Mouse (Mus musculus) testis, adult 2 months (tissue): ENCODE results near the gene Anks3. TPM values are rescaled to one million over a fixed set of nuclear protein-coding genes. Genes with fewer than 3 reads are reported as not detected.

Source experiments
- H3K27ac ChIP-seq: fragments of 200-500 bp; 2 replicates; pipeline ENCODE4 v1.5.1; 2012; ENCODE audit warnings: low read depth, low read length; ENCODE audit not compliant: control insufficient read depth, insufficient read depth
- H3K27me3 ChIP-seq: fragments of 200-500 bp; 2 replicates; pipeline ENCODE4 v1.6.1; 2012; ENCODE audit warnings: mild to moderate bottlenecking, low read length, moderate library complexity; ENCODE audit not compliant: control insufficient read depth, insufficient read depth
- H3K36me3 ChIP-seq: fragments of 200-500 bp; 2 replicates; pipeline ENCODE4 v1.6.1; 2012; ENCODE audit warnings: mild to moderate bottlenecking, low read length; ENCODE audit not compliant: control insufficient read depth, insufficient read depth
- H3K4me1 ChIP-seq: fragments of 200-500 bp; 2 replicates; pipeline ENCODE4 v1.6.1; 2012; ENCODE audit warnings: low read length; ENCODE audit not compliant: control insufficient read depth, insufficient read depth
- H3K4me3 ChIP-seq: fragments of 200-500 bp; 2 replicates; pipeline ENCODE4 v1.5.1; 2012; ENCODE audit warnings: low read depth, mild to moderate bottlenecking, low read length, moderate library complexity, mixed read lengths; ENCODE audit not compliant: control insufficient read depth
- CTCF ChIP-seq: fragments of 200-500 bp; IDR thresholded peaks from 2 replicates; pipeline ENCODE4 v1.5.1; 2012; ENCODE audit warnings: low read depth, mild to moderate bottlenecking, inconsistent platforms, low read length, moderate library complexity; ENCODE audit not compliant: control insufficient read depth, insufficient read depth, insufficient replicate concordance
- POLR2A ChIP-seq: fragments of 200-500 bp; IDR thresholded peaks from 2 replicates; pipeline ENCODE4 v1.6.1; 2012; ENCODE audit warnings: low read depth, mild to moderate bottlenecking, inconsistent platforms, low read length, moderate library complexity; ENCODE audit not compliant: control insufficient read depth
- polyA plus RNA-seq: library from polyadenylated mRNA; depleted of rRNA; stranded (reverse); fragments of >200 nt; gene quantifications from 2 replicates; pipeline ENCODE4 v1.2.3, GENCODE M21; 2012

Anks3 gene
- polyA plus RNA-seq, 1 experiment: 39.3 TPM

DNA sequence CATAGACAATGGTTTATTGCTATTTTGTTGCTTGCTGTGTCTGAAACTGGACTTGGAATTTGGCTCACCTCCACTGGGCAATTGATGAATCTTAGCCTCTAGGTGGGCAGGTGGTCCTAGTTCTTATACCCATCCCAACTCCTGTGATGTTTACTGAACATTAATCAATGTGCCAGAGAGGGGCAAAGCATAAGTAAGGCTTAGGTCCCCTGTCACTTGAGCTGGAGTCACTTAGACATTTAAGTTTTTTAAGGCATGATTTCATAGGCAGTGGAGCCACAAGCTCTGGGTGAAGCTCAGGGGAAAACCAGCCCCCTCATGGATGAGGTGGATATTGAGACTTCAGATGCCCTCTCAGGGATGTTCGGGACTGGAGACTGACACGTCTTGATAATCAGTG lies 25.5 kb downstream of the Anks3 start, which contains the start of gene Nudt16l1:
Gene Nudt16l1, plus strand, starts transcription at position 301 of the 400 bp plus-strand sequence.
- Histone ChIP-seq H3K27ac (peak within 1 kb of the TSS; percentile 94), H3K36me3 (peaks cover 3% of the 10 kb centered on the region; the same call in 1 of the 2 replicates), H3K4me1 (peaks cover 29% of the 10 kb centered on the region), H3K4me3 (peak within 1 kb of the TSS; percentile 99), H3K27me3 (no peaks in the 10 kb centered on the region)
- TF ChIP-seq POLR2A (no peak), CTCF (no peak)

DNA sequence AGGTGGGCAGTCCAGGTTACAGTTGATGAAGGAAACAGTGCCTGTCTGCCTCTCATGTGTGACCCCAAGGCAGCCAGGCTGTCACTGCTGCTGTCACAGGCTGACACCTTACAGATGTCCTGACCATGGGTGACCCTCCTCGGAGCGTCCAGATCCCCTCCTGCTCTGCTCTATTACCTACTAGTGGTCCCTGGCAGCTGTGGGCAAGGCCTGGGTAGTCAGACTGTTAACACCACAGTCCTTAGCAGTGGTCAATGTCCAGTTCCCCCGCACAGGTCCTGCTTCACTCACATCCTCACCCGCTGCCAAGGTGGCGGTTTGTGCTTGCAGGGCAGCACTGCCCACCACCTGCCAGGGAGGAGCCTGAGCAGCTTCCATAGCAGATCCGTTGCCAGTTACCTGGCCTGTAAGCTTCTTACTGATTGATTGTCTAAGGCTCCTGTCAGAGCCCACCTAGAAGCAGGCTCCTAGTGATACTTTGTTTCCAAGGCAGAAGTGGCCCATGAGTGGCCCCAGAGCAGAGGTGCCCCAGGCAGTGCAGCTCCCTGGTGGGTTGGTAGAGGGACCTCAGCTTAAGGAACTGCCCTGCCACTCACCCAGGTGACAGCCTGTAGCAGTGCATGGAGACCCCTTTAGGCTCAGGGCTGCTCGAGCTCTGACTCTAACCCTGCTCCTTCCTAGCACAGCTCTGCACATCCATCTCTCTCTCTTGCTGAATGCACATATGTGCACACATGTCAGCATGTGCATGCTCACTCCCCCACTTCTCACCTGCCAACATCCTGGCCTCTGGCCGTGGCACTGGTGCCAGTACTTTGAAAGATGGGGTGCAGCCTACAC lies 26.4 kb downstream of the Anks3 start:
- TF ChIP-seq POLR2A: no peak
- TF ChIP-seq CTCF: no peak
- Histone ChIP-seq H3K36me3 (peaks cover 3% of the 10 kb centered on the region; the same call in 1 of the 2 replicates), H3K4me3 (no peak overlapping the region), H3K27me3 (no peaks in the 10 kb centered on the region), H3K4me1 (peaks cover 29% of the 10 kb centered on the region), H3K27ac (peak overlapping the region; percentile 90)

DNA sequence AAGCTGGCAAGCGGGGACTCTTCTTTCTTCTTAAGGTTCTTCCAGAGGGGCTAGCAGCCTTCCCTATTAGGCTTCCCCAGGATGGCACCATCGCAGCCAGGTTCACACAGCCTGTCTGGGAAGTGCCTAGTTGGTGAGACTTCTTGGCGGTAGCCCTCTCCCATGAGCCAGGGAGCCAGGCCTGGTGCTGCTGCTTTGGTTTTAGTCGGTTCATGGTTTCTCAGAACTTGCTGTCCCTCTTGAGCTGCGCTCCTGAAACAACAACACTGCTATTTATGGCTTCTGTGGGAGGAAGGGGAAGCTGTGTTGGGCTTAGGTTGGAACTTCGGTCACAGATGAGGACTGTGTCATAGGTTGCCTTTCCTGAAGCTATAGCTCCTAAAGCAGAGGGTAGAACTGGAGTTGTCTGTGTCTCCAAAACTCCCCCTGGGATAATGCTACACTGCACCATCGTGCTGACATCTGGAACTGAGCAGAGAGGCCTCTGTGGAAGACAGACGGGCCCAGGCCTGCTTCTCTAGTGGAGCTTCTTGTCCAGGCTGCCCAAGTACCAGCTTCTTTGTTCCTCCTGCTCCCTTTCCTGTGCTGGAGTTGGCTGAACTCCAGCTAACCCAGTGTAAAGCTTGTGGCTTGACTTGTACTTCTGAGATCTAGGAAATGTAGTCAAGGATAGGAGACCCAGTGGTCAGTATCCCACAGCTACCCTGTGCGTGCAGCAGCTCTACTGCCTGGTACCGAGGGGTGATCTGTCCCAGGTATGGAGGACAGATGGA lies 27.9 kb downstream of the Anks3 start:
- Histone ChIP-seq H3K27ac (no peak overlapping the region; the same call in 1 of the 2 replicates), H3K36me3 (peaks cover 3% of the 10 kb centered on the region; the same call in 1 of the 2 replicates), H3K4me1 (peaks cover 29% of the 10 kb centered on the region), H3K4me3 (no peak overlapping the region), H3K27me3 (no peaks in the 10 kb centered on the region)
- TF ChIP-seq POLR2A (no peak), CTCF (no peak)

DNA sequence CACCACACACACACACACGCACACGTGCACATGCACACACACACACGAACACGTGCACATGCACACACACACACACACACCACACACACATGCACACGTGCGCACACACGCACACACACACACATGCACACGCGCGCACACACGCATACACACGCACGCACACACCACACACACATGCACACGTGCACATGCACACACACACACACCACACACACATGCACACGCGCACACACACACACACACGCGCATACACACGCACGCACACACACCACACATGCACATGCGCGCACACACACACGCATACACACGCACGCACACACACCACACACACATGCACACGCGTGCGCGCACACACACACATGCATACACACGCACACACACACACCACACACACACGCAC lies 28.6 kb downstream of the Anks3 start:
- Histone ChIP-seq H3K4me3 (no peak overlapping the region), H3K4me1 (peaks cover 29% of the 10 kb centered on the region), H3K36me3 (peaks cover 3% of the 10 kb centered on the region; the same call in 1 of the 2 replicates), H3K27ac (no peak overlapping the region), H3K27me3 (no peaks in the 10 kb centered on the region)
- TF ChIP-seq POLR2A: peak; percentile 40; the same call in 1 of the 2 replicates
- TF ChIP-seq CTCF: 0 out of 2 replicates have a peak, but pooled peaks have one; percentile 5

DNA sequence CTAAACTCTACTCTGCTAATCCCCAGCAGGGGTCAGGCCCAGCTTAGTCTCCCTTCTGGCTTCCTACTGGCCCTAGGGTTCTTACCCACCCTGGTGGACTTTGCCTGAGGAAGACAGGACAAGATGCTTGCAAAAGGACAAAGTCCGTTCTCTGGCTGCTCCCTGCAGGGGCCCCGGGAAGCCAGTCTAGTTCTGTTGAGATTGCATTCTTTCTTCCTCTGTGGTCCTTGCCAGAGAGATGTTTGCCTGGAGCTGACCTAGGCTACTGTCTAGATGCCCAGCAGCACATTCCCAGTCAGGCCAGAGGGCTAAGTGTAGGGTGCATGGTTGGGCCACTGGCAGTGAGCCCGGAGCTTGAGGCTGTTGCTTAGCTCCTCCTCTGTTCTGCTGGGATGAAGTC lies 31.6 kb downstream of the Anks3 start:
- Histone ChIP-seq H3K36me3 (peaks cover 5% of the 10 kb centered on the region), H3K27me3 (no peaks in the 10 kb centered on the region), H3K4me3 (no peak overlapping the region), H3K27ac (no peak overlapping the region), H3K4me1 (peaks cover 9% of the 10 kb centered on the region)
- TF ChIP-seq CTCF (no peak), POLR2A (no peak)

DNA sequence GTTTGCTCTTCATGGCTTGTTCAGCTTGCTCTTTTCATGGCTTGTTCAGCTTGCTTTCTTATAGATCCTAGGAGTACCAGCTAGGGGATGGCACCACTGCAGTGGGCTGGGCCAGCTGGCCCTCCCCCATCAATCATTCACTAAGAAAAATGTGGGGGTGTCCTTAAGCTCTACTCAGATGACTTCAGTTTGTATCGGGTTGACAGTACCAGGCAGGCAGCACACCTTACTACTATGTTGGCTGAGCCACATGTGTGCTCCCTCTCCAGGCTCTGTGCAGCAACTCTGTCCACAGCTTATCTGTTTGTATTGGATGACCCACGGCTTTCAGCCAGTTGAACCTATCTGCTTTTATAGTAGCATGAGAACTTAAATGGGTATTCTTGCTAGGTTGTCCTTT lies 35.5 kb downstream of the Anks3 start:
- Histone ChIP-seq H3K36me3 (peaks cover 3% of the 10 kb centered on the region), H3K27ac (no peak overlapping the region), H3K27me3 (no peaks in the 10 kb centered on the region), H3K4me3 (no peak overlapping the region), H3K4me1 (no peaks in the 10 kb centered on the region)
- no peak for TF ChIP-seq POLR2A
- TF ChIP-seq CTCF: no peak

DNA sequence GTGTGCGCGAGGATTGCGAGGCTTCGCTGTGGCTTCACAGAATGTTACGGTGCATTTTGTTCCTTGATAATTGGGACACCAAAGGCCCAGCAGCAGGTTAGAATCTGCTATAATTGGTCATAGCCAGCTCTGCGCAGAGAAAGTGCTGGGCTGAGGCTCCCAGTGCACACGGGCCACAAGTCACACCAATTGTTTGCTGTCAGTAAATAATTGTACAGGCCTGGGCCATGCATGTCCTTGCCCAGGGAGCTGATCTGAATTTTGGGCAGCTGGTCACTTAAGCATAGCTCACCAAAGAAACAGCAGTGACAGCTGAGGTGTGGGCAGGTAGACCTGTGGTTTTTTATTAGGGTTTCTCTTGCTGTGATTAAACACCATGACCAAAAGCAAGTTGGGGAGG lies 36.0 kb downstream of the Anks3 start:
- Histone ChIP-seq H3K27ac (no peak overlapping the region), H3K4me1 (no peaks in the 10 kb centered on the region), H3K4me3 (no peak overlapping the region), H3K36me3 (peaks cover 3% of the 10 kb centered on the region), H3K27me3 (no peaks in the 10 kb centered on the region)
- TF ChIP-seq POLR2A (no peak), CTCF (no peak)
